Mouse (Mus musculus) thymus, adult 2 months (tissue): ENCODE data around the gene Fastkd3.
"Not testable (repeated sequence)": the region's sequence is repeated elsewhere in the genome, so short reads cannot be mapped to it uniquely, and the experiment has no call there.

Source experiments
- CTCF ChIP-seq: fragments of 200-500 bp; IDR thresholded peaks from 2 replicates; pipeline ENCODE4 v1.5.1; 2012; ENCODE audit warnings: mild to moderate bottlenecking, control low read depth, low read length, moderate library complexity, borderline replicate concordance; ENCODE audit not compliant: control insufficient read depth, poor library complexity, insufficient read depth; ENCODE audit errors: extremely low read depth
- POLR2A ChIP-seq: fragments of 200-500 bp; IDR thresholded peaks from 2 replicates; pipeline ENCODE4 v1.6.1; 2012; ENCODE audit warnings: mild to moderate bottlenecking, low read length, control low read depth, moderate library complexity; ENCODE audit not compliant: control insufficient read depth, poor library complexity, insufficient read depth; ENCODE audit errors: extremely low read depth

- not testable (repeated sequence) for TF ChIP-seq CTCF, POLR2A
These were observed 28.6 kb upstream of the Fastkd3 start for GRCm38 (mm10) chr13:68553391-68553790.
